In the genomic region with DNA sequence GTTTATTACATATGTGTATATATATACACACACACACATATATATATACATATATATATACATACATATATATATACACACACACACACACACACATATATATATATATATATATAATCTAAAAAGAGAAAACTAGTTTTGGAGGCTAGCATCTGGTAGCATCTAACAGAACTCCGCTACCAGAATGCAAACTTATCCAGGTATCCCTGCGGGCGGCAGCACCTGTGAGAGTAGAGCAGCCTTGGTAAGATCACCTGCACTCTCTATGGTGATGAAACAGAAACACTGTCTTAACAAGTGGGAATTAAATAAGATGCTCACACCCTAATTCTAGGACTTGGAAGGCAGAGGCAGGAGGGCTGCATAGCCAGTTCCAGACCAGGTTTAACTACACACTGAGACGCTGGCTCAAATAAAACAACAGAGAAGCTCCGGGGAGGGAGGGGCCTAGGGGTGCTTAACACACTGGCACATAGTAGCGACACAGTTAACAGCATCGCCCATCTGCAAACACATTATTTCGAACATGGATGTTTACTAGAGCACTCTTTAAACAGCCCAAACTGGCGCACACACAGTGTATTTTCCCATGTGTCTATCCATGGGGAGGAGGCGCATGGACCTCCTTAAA, we compare ENCODE assay signal across 18 mouse cellular contexts. TPM values are rescaled to one million over a fixed set of nuclear protein-coding genes. Genes with fewer than 3 reads are reported as not detected.
DNase-seq lines count a peak whose midpoint lies in the region; ATAC-seq and TF ChIP-seq lines count a peak whose summit lies in the region.
"Had no signal": no experiment of that assay in that cellular context is flagged by ENCODE, and none has a peak within 500 bp of the region (broad histone marks: within the 10 kb centered on the region; RNA-seq: fewer than 3 reads in every experiment).

No protein-coding gene starts in this region.

- no peak overlapping the region for H3K9ac ChIP-seq in CH12.LX (ENCODE audit: insufficient read depth, low read depth)
- no peak overlapping the region for H3K9ac ChIP-seq in midbrain, embryonic 14.5 days (replicated peaks; ENCODE audit: low read length)

- TF ChIP-seq POLR2A in CH12.LX (IDR thresholded peaks at IDR 0.05; ENCODE audit: low read depth, low read length), result peak; percentile 62

- peak; percentile 80 for DNase-seq in CH12.LX (ENCODE audit: extremely low read depth)
- DNase-seq in midbrain, embryonic 14.5 days, result no peak
- DNase-seq: adrenal gland, adult 2 months; adrenal gland, adult 8-10 months; adrenal gland, postnatal 10 days; adrenal gland, postnatal 14 days; adrenal gland, postnatal 25 days; adrenal gland, postnatal 36 days; B cell, adult 2 months; cerebellum, adult 11 months; cerebellum, adult 11-12 months; cerebellum, adult 18-20 months; cerebellum, adult 2 months; cerebellum, adult 8-10 months had no signal

- no peak for TF ChIP-seq RAD21 in CH12.LX (IDR thresholded peaks at IDR 0.05; ENCODE audit: low read depth, low read length)

- peaks cover 3% of the 10 kb centered on the region for H3K9me3 ChIP-seq in CH12.LX (replicated peaks; ENCODE audit: low read length)
- no peaks in the 10 kb centered on the region for H3K9me3 ChIP-seq in midbrain, embryonic 14.5 days (ENCODE audit: control insufficient read depth, low read length)
- H3K9me3 ChIP-seq: G1E had no signal

- H3K4me1 ChIP-seq in CH12.LX (ENCODE audit: control insufficient read depth in 1 of 2, insufficient read depth in 2 of 2), result peaks cover 17 to 40% of the 10 kb centered on the region in 2 experiments
- no peaks in the 10 kb centered on the region for H3K4me1 ChIP-seq in midbrain, embryonic 14.5 days (ENCODE audit: control insufficient read depth, insufficient read depth, low read length)

- H3K4me3 ChIP-seq in CH12.LX (replicated peaks in 1 of 3; ENCODE audit: low read depth in 2 of 3, low read length in 2 of 3, poor library complexity in 1 of 3), result no peak overlapping the region
- H3K4me3 ChIP-seq in midbrain, embryonic 14.5 days (replicated peaks; ENCODE audit: low read depth, low read length), result no peak overlapping the region

- ATAC-seq in midbrain, embryonic 14.5 days (ENCODE audit: low FRiP score, low TSS enrichment), result no peak
- ATAC-seq: activated CD4-positive, CD25-positive, alpha-beta regulatory T cell, adult 4 months; CD4-positive, CD25-positive, alpha-beta regulatory T cell, adult 4 months; Patski had no signal

- H3K79me2 ChIP-seq in CH12.LX (replicated peaks; ENCODE audit: control insufficient read depth, extremely low read depth, insufficient read depth, poor library complexity, severe bottlenecking), result peaks cover 22% of the 10 kb centered on the region

- H3K36me3 ChIP-seq in CH12.LX (replicated peaks in 1 of 2; ENCODE audit: control insufficient read depth in 1 of 2, insufficient read depth in 1 of 2, low read length in 1 of 2), result peaks cover 45 to 65% of the 10 kb centered on the region in 2 experiments
- peaks cover 37% of the 10 kb centered on the region for H3K36me3 ChIP-seq in midbrain, embryonic 14.5 days (ENCODE audit: control insufficient read depth, insufficient read depth, low read length)

- 95% methylated on average over 10 of the region's 10 CpGs for WGBS in midbrain, embryonic 14.5 days

- TF ChIP-seq EP300 in CH12.LX (IDR thresholded peaks at IDR 0.05; ENCODE audit: low read length), result no peak

- peak overlapping the region; percentile 47 for H3K27ac ChIP-seq in CH12.LX (ENCODE audit: insufficient read depth, low read depth)
- no peak overlapping the region for H3K27ac ChIP-seq in midbrain, embryonic 14.5 days (replicated peaks; ENCODE audit: low read depth, low read length)

- in situ Hi-C loops in CH12.LX (cut with MboI; ENCODE audit: low pct_ligation_motif_present, low pct_unique_long_range_greater_than_20kb, low sequenced_read_pairs), result no loop called here

- dilution Hi-C loops in CH12.LX (cut with MboI; ENCODE audit: extremely low pct_ligation_motif_present, extremely low pct_unique_long_range_greater_than_20kb, low sequenced_read_pairs), result no loop called here

- no peak for TF ChIP-seq CTCF in CH12.LX (conservative IDR thresholded peaks at IDR 0.05 in 1 of 2, IDR thresholded peaks at IDR 0.05 in 1 of 2; ENCODE audit: low read depth in 2 of 2, low read length in 2 of 2)

- no peaks in the 10 kb centered on the region for H3K27me3 ChIP-seq in CH12.LX (replicated peaks)
- H3K27me3 ChIP-seq in midbrain, embryonic 14.5 days (ENCODE audit: control insufficient read depth, insufficient read depth, low read length), result no peaks in the 10 kb centered on the region
- H3K27me3 ChIP-seq: Patski had no signal

- H3K4me2 ChIP-seq in CH12.LX (ENCODE audit: insufficient read depth, low read depth, poor library complexity, severe bottlenecking), result no peak overlapping the region
- no peak overlapping the region for H3K4me2 ChIP-seq in midbrain, embryonic 14.5 days (ENCODE audit: low read length)

TF ChIP-seq in CH12.LX, 34 proteins besides CTCF, POLR2A, EP300 and RAD21:
- TF ChIP-seq JUN (IDR thresholded peaks at IDR 0.05; ENCODE audit: insufficient read depth, low read depth, low read length), result no peak
- TF ChIP-seq CHD2 (IDR thresholded peaks at IDR 0.05; ENCODE audit: low read length), result peak; percentile 89
- TF ChIP-seq UBTF (IDR thresholded peaks at IDR 0.05; ENCODE audit: low read depth, low read length), result no peak
- no peak for TF ChIP-seq HCFC1 (IDR thresholded peaks at IDR 0.05; ENCODE audit: low read depth, low read length)
- TF ChIP-seq MAX (IDR thresholded peaks at IDR 0.05; ENCODE audit: low read length), result no peak
- TF ChIP-seq BHLHE40 (IDR thresholded peaks at IDR 0.05; ENCODE audit: low read depth, low read length), result no peak
- no peak for TF ChIP-seq ETS1 (conservative IDR thresholded peaks at IDR 0.05; ENCODE audit: low read depth, low read length)
- peak; percentile 41 for TF ChIP-seq NELFE (IDR thresholded peaks at IDR 0.05; ENCODE audit: low read depth, low read length)
- peak; percentile 81 for TF ChIP-seq RCOR1 (conservative IDR thresholded peaks at IDR 0.05; ENCODE audit: low read depth, low read length)
- no peak for TF ChIP-seq PAX5 (IDR thresholded peaks at IDR 0.05; ENCODE audit: low read length)
- TF ChIP-seq USF2 (conservative IDR thresholded peaks at IDR 0.05; ENCODE audit: low read depth, low read length), result no peak; the same call in 1 of the 2 replicates
- 0 out of 2 replicates have a peak, but pooled peaks have one; percentile 13 for TF ChIP-seq MAFK (IDR thresholded peaks at IDR 0.05; ENCODE audit: insufficient replicate concordance, low read length)
- TF ChIP-seq SMC3 (IDR thresholded peaks at IDR 0.05; ENCODE audit: low read depth, low read length), result peak; percentile 29
- TF ChIP-seq IRF4 (IDR thresholded peaks at IDR 0.05; ENCODE audit: low read depth, low read length), result 0 out of 2 replicates have a peak, but pooled peaks have one; percentile 24
- TF ChIP-seq MEF2A (IDR thresholded peaks at IDR 0.05; ENCODE audit: borderline replicate concordance, low read depth, low read length), result 0 out of 2 replicates have a peak, but pooled peaks have one; percentile 45
- TF ChIP-seq ZMIZ1 (IDR thresholded peaks at IDR 0.05; ENCODE audit: low read depth, low read length), result peak; percentile 25; the same call in 1 of the 2 replicates
- peak; percentile 74 for TF ChIP-seq SIN3A (IDR thresholded peaks at IDR 0.05; ENCODE audit: low read length)
- TF ChIP-seq ELF1 (IDR thresholded peaks at IDR 0.05; ENCODE audit: low read depth, low read length), result 0 out of 2 replicates have a peak, but pooled peaks have one; percentile 10
- TF ChIP-seq POLR2AphosphoS2 (IDR thresholded peaks at IDR 0.05; ENCODE audit: low read depth, low read length), result no peak; the same call in none of the 2 replicates
- TF ChIP-seq MAZ (IDR thresholded peaks at IDR 0.05; ENCODE audit: low read depth, low read length), result peak; percentile 79

RNA-seq across cellular contexts. Expression of a gene that starts 17.8 kb away (rescaled TPM):
- total RNA-seq in CH12.LX (2012; rRNA removed) (123 and 128 TPM in 2 replicates), CH12.LX (2014; rRNA removed) (110 and 112 TPM in 2 replicates)
- polyA plus RNA-seq in CH12.LX (2012; ENCODE audit: insufficient read length, low read depth), result 97.4 and 102 TPM in 2 replicates
- 34.4 and 43.1 TPM in 2 replicates for polyA plus RNA-seq in midbrain, embryonic 14.5 days (2014; fragmentation: Nextera tagmentation; extraction: Ambion mirVana)

RNA-seq across cellular contexts. Expression of a gene that starts 56.2 kb away (rescaled TPM):
- 0.08 TPM in 2 replicates for total RNA-seq in CH12.LX (2012; rRNA removed)
- total RNA-seq in CH12.LX (2014; rRNA removed), result not detected in 2 replicates
- 0.09 and 0.10 TPM in 2 replicates for polyA plus RNA-seq in CH12.LX (2012; ENCODE audit: insufficient read length, low read depth)
- polyA plus RNA-seq in midbrain, embryonic 14.5 days (2014; fragmentation: Nextera tagmentation; extraction: Ambion mirVana), result 25.4 and 37.7 TPM in 2 replicates
- polyA plus RNA-seq: activated CD4-positive, CD25-positive, alpha-beta regulatory T cell, adult 4 months; G1E had no signal

Comparison
In these comparisons a context has a peak if more than half of its experiments do, and no peak if none do; other contexts are left out.
1. RNA of a gene that starts 56.2 kb away (polyA plus RNA-seq): 25.4 to 37.7 TPM in midbrain, embryonic 14.5 days; 0.09 to 0.10 TPM in CH12.LX; every median in the first group is over 10 times any median in the second.